Mouse (Mus musculus): ENCODE measurements around the gene Odf3b. TPM values are rescaled to one million over a fixed set of nuclear protein-coding genes. Genes with fewer than 3 reads are reported as not detected.

Gene Odf3b
- polyA plus RNA-seq, 1 experiment from 2014 or later = 1.7 TPM

GRCm38 (mm10) chr15:89354455-89354854 is 24.6 kb downstream of the Odf3b start:
- no peaks in the 10 kb centered on the region for H3K27me3 ChIP-seq (replicated peaks; ENCODE audit: control insufficient read depth, insufficient read depth, low read length)
- no peak for DNase-seq (ENCODE audit: low spot score)
- 66% methylated on average over 6 of the region's 7 CpGs for WGBS
- peaks cover 16% of the 10 kb centered on the region for H3K4me1 ChIP-seq (ENCODE audit: control insufficient read depth, insufficient read depth, low read length)
- H3K4me3 ChIP-seq (ENCODE audit: low read depth, low read length) = peak overlapping the region; percentile 86
- ATAC-seq (ENCODE audit: low read depth) = no peak
- peak overlapping the region; percentile 86 for H3K4me2 ChIP-seq (ENCODE audit: low read depth, low read length)
- no peaks in the 10 kb centered on the region for H3K9me3 ChIP-seq (ENCODE audit: control insufficient read depth, low read length)
- H3K9ac ChIP-seq (ENCODE audit: low read depth, low read length) = peak overlapping the region; percentile 90
- no peak overlapping the region for H3K27ac ChIP-seq (replicated peaks; ENCODE audit: low read depth, low read length)
- peaks cover 51% of the 10 kb centered on the region for H3K36me3 ChIP-seq (ENCODE audit: control insufficient read depth, insufficient read depth, low read length)

- H3K4me3 ChIP-seq (ENCODE audit: low read depth, low read length) = no peak overlapping the region
- no peak for ATAC-seq (ENCODE audit: low read depth)
- peak overlapping the region; percentile 86 for H3K4me2 ChIP-seq (ENCODE audit: low read depth, low read length)
These were observed 25.2 kb downstream of the Odf3b start for GRCm38 (mm10) chr15:89353837-89354236.

GRCm38 (mm10) chr15:89352795-89353194 is 26.3 kb downstream of the Odf3b start:
- ATAC-seq (ENCODE audit: low read depth) (no peak), DNase-seq (ENCODE audit: low spot score) (no peak)
- no peak overlapping the region for H3K4me2 ChIP-seq (ENCODE audit: low read depth, low read length)
- H3K9me3 ChIP-seq (ENCODE audit: control insufficient read depth, low read length) = no peaks in the 10 kb centered on the region
- H3K27ac ChIP-seq (replicated peaks; ENCODE audit: low read depth, low read length) = no peak overlapping the region
- no peaks in the 10 kb centered on the region for H3K27me3 ChIP-seq (replicated peaks; ENCODE audit: control insufficient read depth, insufficient read depth, low read length)
- 96% methylated on average over 12 of the region's 12 CpGs for WGBS
- no peak overlapping the region for H3K9ac ChIP-seq (ENCODE audit: low read depth, low read length)
- H3K36me3 ChIP-seq (ENCODE audit: control insufficient read depth, insufficient read depth, low read length) = peaks cover 44% of the 10 kb centered on the region
- H3K4me3 ChIP-seq (ENCODE audit: low read depth, low read length) = no peak overlapping the region
- peaks cover 16% of the 10 kb centered on the region for H3K4me1 ChIP-seq (ENCODE audit: control insufficient read depth, insufficient read depth, low read length)

More at GRCm38 (mm10) chr15:89353837-89354236, 25.2 kb downstream of the Odf3b start:
- Histone ChIP-seq H3K9ac (ENCODE audit: low read depth, low read length) (peak overlapping the region; percentile 90; the same call in 1 of the 2 replicates), H3K36me3 (ENCODE audit: control insufficient read depth, insufficient read depth, low read length) (peaks cover 50% of the 10 kb centered on the region), H3K27ac (replicated peaks; ENCODE audit: low read depth, low read length) (no peak overlapping the region), H3K9me3 (ENCODE audit: control insufficient read depth, low read length) (no peaks in the 10 kb centered on the region), H3K4me1 (ENCODE audit: control insufficient read depth, insufficient read depth, low read length) (peaks cover 16% of the 10 kb centered on the region), H3K27me3 (replicated peaks; ENCODE audit: control insufficient read depth, insufficient read depth, low read length) (no peaks in the 10 kb centered on the region)
- WGBS = 93% methylated on average over 16 of the region's 16 CpGs
- no peak for DNase-seq (ENCODE audit: low spot score)

GRCm38 (mm10) chr15:89352054-89352453 is 27.0 kb downstream of the Odf3b start:
- Histone ChIP-seq H3K4me3 (ENCODE audit: low read depth, low read length) (no peak overlapping the region), H3K9ac (ENCODE audit: low read depth, low read length) (no peak overlapping the region), H3K9me3 (ENCODE audit: control insufficient read depth, low read length) (no peaks in the 10 kb centered on the region), H3K27ac (replicated peaks; ENCODE audit: low read depth, low read length) (no peak overlapping the region), H3K4me2 (ENCODE audit: low read depth, low read length) (no peak overlapping the region), H3K4me1 (ENCODE audit: control insufficient read depth, insufficient read depth, low read length) (peaks cover 13% of the 10 kb centered on the region), H3K36me3 (ENCODE audit: control insufficient read depth, insufficient read depth, low read length) (peaks cover 44% of the 10 kb centered on the region), H3K27me3 (replicated peaks; ENCODE audit: control insufficient read depth, insufficient read depth, low read length) (no peaks in the 10 kb centered on the region)
- DNase-seq (ENCODE audit: low spot score) (no peak), ATAC-seq (ENCODE audit: low read depth) (no peak)
- 95% methylated on average over 14 of the region's 14 CpGs for WGBS

GRCm38 (mm10) chr15:89351302-89351701 is 27.8 kb downstream of the Odf3b start:
- H3K27me3 ChIP-seq (replicated peaks; ENCODE audit: control insufficient read depth, insufficient read depth, low read length) = no peaks in the 10 kb centered on the region
- DNase-seq (ENCODE audit: low spot score) = no peak
- no peak for ATAC-seq (ENCODE audit: low read depth)
- H3K4me1 ChIP-seq (ENCODE audit: control insufficient read depth, insufficient read depth, low read length) = peaks cover 10% of the 10 kb centered on the region
- no peak overlapping the region for H3K9ac ChIP-seq (ENCODE audit: low read depth, low read length)
- H3K36me3 ChIP-seq (ENCODE audit: control insufficient read depth, insufficient read depth, low read length) = peaks cover 44% of the 10 kb centered on the region
- H3K9me3 ChIP-seq (ENCODE audit: control insufficient read depth, low read length) = no peaks in the 10 kb centered on the region
- 89% methylated on average over 13 of the region's 15 CpGs for WGBS
- H3K27ac ChIP-seq (replicated peaks; ENCODE audit: low read depth, low read length) = no peak overlapping the region
- no peak overlapping the region for H3K4me2 ChIP-seq (ENCODE audit: low read depth, low read length)
- H3K4me3 ChIP-seq (ENCODE audit: low read depth, low read length) = no peak overlapping the region

GRCm38 (mm10) chr15:89350447-89350846 is 28.6 kb downstream of the Odf3b start:
- Histone ChIP-seq H3K36me3 (ENCODE audit: control insufficient read depth, insufficient read depth, low read length) (peaks cover 44% of the 10 kb centered on the region), H3K27ac (replicated peaks; ENCODE audit: low read depth, low read length) (no peak overlapping the region), H3K9me3 (ENCODE audit: control insufficient read depth, low read length) (no peaks in the 10 kb centered on the region), H3K4me1 (ENCODE audit: control insufficient read depth, insufficient read depth, low read length) (peaks cover 10% of the 10 kb centered on the region), H3K27me3 (replicated peaks; ENCODE audit: control insufficient read depth, insufficient read depth, low read length) (no peaks in the 10 kb centered on the region), H3K4me2 (ENCODE audit: low read depth, low read length) (no peak overlapping the region), H3K4me3 (ENCODE audit: low read depth, low read length) (no peak overlapping the region), H3K9ac (ENCODE audit: low read depth, low read length) (no peak overlapping the region)
- DNase-seq (ENCODE audit: low spot score) (no peak), ATAC-seq (ENCODE audit: low read depth) (no peak)
- 76% methylated on average over 5 of the region's 5 CpGs for WGBS

- H3K4me3 ChIP-seq (ENCODE audit: low read depth, low read length) = no peak overlapping the region
- ATAC-seq (ENCODE audit: low read depth) (no peak), DNase-seq (ENCODE audit: low spot score) (no peak)
- H3K9me3 ChIP-seq (ENCODE audit: control insufficient read depth, low read length) = no peaks in the 10 kb centered on the region
- no peaks in the 10 kb centered on the region for H3K27me3 ChIP-seq (replicated peaks; ENCODE audit: control insufficient read depth, insufficient read depth, low read length)
- no peaks in the 10 kb centered on the region for H3K4me1 ChIP-seq (ENCODE audit: control insufficient read depth, insufficient read depth, low read length)
- H3K27ac ChIP-seq (replicated peaks; ENCODE audit: low read depth, low read length) = no peak overlapping the region
- H3K4me2 ChIP-seq (ENCODE audit: low read depth, low read length) = no peak overlapping the region
- no peak overlapping the region for H3K9ac ChIP-seq (ENCODE audit: low read depth, low read length)
- WGBS = 87% methylated on average over 3 of the region's 3 CpGs
- no peaks in the 10 kb centered on the region for H3K36me3 ChIP-seq (ENCODE audit: control insufficient read depth, insufficient read depth, low read length)
These were observed 35.8 kb downstream of the Odf3b start for GRCm38 (mm10) chr15:89343325-89343724.

GRCm38 (mm10) chr15:89341678-89342077 is 37.4 kb downstream of the Odf3b start:
- no peak overlapping the region for H3K27ac ChIP-seq (replicated peaks; ENCODE audit: low read depth, low read length)
- no peaks in the 10 kb centered on the region for H3K9me3 ChIP-seq (ENCODE audit: control insufficient read depth, low read length)
- H3K4me1 ChIP-seq (ENCODE audit: control insufficient read depth, insufficient read depth, low read length) = no peaks in the 10 kb centered on the region
- no peak overlapping the region for H3K4me3 ChIP-seq (ENCODE audit: low read depth, low read length)
- no peaks in the 10 kb centered on the region for H3K27me3 ChIP-seq (replicated peaks; ENCODE audit: control insufficient read depth, insufficient read depth, low read length)
- H3K4me2 ChIP-seq (ENCODE audit: low read depth, low read length) = no peak overlapping the region
- no peak for ATAC-seq (ENCODE audit: low read depth)
- no peaks in the 10 kb centered on the region for H3K36me3 ChIP-seq (ENCODE audit: control insufficient read depth, insufficient read depth, low read length)
- H3K9ac ChIP-seq (ENCODE audit: low read depth, low read length) = no peak overlapping the region
- no peak for DNase-seq (ENCODE audit: low spot score)
- WGBS = 45% methylated on average over 1 of the region's 1 CpGs

GRCm38 (mm10) chr15:89340136-89340535 is 38.9 kb downstream of the Odf3b start:
- H3K27ac ChIP-seq (replicated peaks; ENCODE audit: low read depth, low read length) = no peak overlapping the region
- H3K4me1 ChIP-seq (ENCODE audit: control insufficient read depth, insufficient read depth, low read length) = no peaks in the 10 kb centered on the region
- no peaks in the 10 kb centered on the region for H3K36me3 ChIP-seq (ENCODE audit: control insufficient read depth, insufficient read depth, low read length)
- WGBS = 79% methylated on average over 3 of the region's 3 CpGs
- H3K4me3 ChIP-seq (ENCODE audit: low read depth, low read length) = no peak overlapping the region
- no peaks in the 10 kb centered on the region for H3K9me3 ChIP-seq (ENCODE audit: control insufficient read depth, low read length)
- no peak overlapping the region for H3K9ac ChIP-seq (ENCODE audit: low read depth, low read length)
- DNase-seq (ENCODE audit: low spot score) = no peak
- H3K27me3 ChIP-seq (replicated peaks; ENCODE audit: control insufficient read depth, insufficient read depth, low read length) = no peaks in the 10 kb centered on the region
- ATAC-seq (ENCODE audit: low read depth) = no peak
- H3K4me2 ChIP-seq (ENCODE audit: low read depth, low read length) = no peak overlapping the region

Measured in embryonic facial prominence, embryonic 14.5 days (tissue).